Mouse (Mus musculus) adrenal gland, adult 18-20 months (tissue): ENCODE results near the gene C130050O18Rik. TPM values are rescaled to one million over a fixed set of nuclear protein-coding genes. Genes with fewer than 3 reads are reported as not detected.
A peak's percentile ranks its signal among the peaks of the same experiment; 100 is the strongest.

Experiments used
- DNase-seq, 2 experiments: peaks; one replicate each; pipeline ENCODE4 v3.0.0; 2021 to 2022; ENCODE audit warnings: low spot score in 2 of 2
- long read RNA-seq, 2 experiments: library from polyadenylated mRNA; stranded (forward); transcript quantifications; one replicate each; pipeline ENCODE4 v2.0.0; 2021
- total RNA-seq, 2 experiments: library from RNA; stranded (reverse); gene quantifications; 1 replicate in 1 of 2; 2 replicates in 1 of 2; pipeline ENCODE4 v1.2.3; 2021

The C130050O18Rik gene
- total RNA-seq: under 1 TPM; 0.53 to 0.93 TPM
- long read RNA-seq, experiment 1, partial matches to known transcripts: 0 of 1 reads
- long read RNA-seq, experiment 1, other reads (novel, unspliced or antisense): 0 of 1 reads
- long read RNA-seq, experiment 2, partial matches to known transcripts: 0 of 1 reads
- long read RNA-seq, experiment 2, other reads (novel, unspliced or antisense): 0 of 1 reads

GRCm38 (mm10) chr5:139404801-139405401 lies at the start of gene C130050O18Rik:
TSS of gene C130050O18Rik (plus strand) at chr5:139405280.
- no peak for DNase-seq

- no peak for DNase-seq
Measured at GRCm38 (mm10) chr5:139358653-139359052, 46.4 kb upstream of the C130050O18Rik start.

- DNase-seq: no peak
Measured at GRCm38 (mm10) chr5:139359244-139359643, 45.8 kb upstream of the C130050O18Rik start.

DNA sequence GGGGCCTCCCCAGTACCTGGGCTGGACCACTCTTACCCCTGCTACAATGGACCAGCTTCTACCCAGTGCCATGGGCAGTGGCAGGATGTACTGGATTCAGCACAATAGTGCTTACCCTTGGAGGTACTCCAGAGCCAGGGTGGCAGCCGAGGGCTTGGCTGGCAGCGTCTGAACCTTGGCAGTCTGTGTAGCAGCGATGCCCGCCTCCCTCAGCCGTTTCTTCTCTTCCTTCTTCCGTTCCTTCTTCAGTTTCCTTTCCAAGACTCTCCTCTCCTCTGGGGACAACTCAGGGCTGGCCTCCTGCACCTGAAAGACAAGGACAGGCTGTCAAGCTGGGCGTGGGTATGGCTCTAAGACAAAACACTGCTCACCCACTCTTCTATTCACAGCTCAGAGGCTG lies 41.2 kb upstream of the C130050O18Rik start:
- no peak for DNase-seq

GRCm38 (mm10) chr5:139364260-139364910 lies 40.7 kb upstream of the C130050O18Rik start:
- DNase-seq: peak; percentile 91 to 95

DNA sequence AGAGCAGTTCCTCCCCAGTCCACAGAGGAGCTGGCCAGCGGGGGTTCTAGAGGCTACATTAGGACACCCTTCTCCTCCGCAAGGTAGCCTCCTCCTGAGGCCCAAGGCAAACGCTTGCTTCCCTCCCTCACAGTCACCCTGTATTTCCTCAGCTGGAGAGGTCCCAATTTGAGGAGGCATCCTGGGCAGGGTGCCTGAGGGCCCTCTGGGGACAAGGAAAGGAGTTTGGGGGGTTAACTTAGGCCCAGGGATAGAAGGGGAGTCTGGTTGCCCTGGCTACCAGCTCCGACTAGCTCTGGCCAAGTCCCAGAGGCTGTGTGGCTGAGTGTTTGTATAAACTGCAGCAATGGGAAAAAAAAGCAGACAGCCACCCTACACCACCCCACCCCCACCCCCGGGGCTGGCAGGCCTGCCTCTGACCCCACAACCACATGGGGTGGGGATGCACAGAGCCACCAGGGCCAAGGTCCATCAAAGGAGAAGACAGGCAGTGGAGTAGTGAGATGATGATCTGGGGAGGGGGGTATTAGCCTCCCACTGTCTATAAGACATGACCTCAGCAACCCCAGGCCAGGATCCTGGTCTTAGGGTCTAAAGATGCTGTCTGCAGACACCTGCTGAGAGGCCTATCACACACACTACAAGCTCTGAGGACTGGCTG lies 40.0 kb upstream of the C130050O18Rik start:
- no peak for DNase-seq

DNA sequence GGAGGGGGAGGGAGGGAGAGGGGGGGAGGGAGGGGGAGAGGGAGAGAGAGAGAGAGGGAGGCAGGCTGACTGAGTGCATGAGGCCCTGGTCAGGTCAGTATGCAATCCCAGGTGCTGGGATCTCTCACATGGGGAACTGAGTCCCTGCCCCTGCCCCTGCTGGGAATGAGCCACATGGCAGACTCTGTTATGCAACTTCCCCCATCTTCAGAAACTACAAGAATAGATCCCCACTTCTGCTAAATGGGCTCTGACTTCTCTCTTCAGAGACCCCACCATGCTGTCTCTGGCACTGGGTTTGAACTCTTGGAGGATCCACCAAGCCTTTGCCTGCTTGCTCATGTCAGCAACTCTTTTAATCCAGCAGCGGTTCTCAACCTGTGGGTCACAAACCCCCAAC lies 39.3 kb upstream of the C130050O18Rik start:
- DNase-seq: no peak

- no peak for DNase-seq
Measured at GRCm38 (mm10) chr5:139366484-139366883, 38.6 kb upstream of the C130050O18Rik start.

- no peak for DNase-seq
Measured at GRCm38 (mm10) chr5:139367884-139368458, 37.1 kb upstream of the C130050O18Rik start.

- no peak for DNase-seq
Measured at GRCm38 (mm10) chr5:139368638-139369320, 36.3 kb upstream of the C130050O18Rik start.

- no peak for DNase-seq
Measured at GRCm38 (mm10) chr5:139370336-139370735, 34.7 kb upstream of the C130050O18Rik start.

DNA sequence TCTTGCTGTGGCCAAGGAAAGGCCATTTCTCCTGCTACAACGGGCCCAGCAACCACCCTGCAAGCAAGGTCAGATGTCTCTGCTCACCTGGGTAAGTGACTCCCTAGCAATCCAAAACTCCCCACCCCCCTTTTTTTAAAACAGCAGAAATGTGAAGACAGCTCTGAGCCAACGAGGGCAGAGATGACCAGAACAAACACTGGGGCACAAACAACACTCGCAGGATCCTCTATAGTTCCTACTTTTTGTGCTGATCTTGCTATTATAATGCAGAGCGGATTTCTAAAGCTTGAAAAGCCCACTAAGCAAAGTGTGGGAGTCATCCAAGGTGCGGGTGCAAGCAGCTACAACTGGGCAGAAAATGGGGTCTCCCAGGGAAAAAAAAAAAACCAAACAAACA lies 34.0 kb upstream of the C130050O18Rik start:
- DNase-seq: no peak

GRCm38 (mm10) chr5:139371631-139372401 lies 33.3 kb upstream of the C130050O18Rik start:
- DNase-seq: peak; percentile 90 to 92

DNA sequence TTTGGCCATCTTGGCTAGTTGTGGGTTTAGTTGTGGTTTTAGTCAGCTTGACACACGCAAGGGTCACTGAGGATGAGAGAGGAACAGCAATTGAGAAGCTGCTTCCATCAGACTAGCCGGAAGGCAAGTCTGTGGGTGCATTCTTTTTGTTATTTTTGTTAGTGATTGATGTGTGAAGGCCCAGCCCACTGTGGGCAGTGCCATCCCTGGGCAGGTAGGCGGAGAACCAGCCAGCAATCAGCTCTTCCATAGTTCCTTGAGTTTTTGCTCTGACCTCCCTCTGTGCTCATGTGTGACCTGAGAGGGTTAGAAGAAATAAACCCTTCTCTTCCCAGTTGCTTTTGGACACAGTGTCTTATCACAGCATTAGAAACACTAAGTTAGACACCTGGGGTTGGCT lies 32.0 kb upstream of the C130050O18Rik start:
- DNase-seq: no peak

DNA sequence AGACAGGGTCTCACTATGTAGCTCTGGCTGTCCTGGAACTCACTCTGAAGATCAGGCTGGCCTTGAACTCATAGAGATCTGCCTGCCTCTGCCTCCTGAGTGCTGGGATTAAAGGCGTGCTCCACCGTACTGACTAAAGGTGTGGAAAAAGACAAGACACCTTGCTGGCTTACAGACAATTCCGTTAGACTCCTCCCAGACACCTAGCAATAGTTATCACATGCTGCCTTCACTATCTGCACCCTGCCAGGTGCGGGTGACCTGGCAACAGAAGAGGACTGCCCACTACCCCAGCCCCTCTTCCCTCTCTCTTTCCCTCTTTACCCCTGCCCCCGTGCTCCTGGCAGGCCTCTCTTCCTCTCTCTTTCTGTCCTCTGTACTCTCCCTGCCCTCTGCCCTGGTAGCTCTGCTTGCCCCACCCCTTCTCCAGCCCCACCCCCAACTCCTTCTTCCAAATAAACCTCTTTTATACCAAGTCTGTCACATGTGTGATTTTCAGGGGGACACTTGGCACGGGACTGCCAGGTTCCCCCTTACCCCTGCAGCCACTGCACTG lies 31.1 kb upstream of the C130050O18Rik start:
- no peak for DNase-seq

GRCm38 (mm10) chr5:139374841-139375240 lies 30.2 kb upstream of the C130050O18Rik start:
- no peak for DNase-seq

DNA sequence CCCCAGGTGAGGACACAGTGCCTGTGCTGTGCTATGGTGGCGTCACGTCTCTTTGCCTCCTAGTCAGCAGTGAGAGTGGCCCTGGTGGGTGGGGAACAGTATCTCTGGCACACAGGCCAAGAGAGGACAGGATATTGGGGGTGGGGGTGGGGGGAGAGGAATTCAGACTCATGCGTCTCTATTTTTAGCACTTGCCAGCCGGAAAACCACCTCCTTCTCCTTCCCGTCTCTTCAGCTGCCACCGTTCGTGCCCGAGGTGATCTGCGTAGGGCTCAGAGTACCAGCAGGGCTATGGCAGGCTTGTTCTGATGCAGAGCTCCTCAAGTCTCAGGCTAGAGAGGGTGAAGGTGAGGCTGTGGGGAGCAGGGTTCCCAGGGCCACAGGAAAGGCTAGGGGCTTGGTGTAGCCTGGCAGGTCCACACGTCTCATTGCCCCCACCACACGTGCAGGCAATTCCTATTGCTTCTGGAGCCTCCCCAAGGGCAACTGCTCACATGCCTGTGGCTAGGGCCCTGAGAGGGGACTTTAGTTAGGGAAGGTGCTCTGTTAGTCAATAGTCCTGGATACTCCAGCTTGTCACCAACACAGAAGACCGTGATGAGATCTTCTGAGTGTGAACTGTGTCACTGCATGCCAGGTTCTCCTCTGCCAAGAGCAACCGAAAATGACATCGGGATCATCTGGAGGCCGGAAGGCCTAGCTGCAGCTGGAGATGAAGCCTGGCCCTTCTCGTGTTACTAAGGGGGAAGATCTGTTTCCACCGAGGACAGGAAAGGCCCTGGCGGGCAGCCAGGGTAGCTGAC lies 27.4 kb upstream of the C130050O18Rik start, which contains the start of gene Gpr146:
TSS of gene Gpr146 (plus strand) at position 230 of the 803 bp plus-strand sequence.
- peak; percentile 56 to 68 for DNase-seq

DNA sequence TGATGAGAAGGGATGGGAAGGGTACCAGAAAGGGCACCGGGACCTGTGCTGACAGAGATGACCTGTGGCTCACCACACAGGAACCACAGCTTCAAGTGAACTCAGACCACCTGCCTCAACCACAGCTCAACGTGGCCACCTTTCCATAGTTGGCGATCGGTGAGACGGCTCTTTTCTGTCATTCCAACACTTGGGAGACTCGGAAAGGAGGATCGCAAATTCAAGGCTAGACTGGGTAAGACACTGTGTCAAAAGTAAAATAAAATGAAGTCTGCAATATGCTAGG lies 26.9 kb upstream of the C130050O18Rik start:
- no peak for DNase-seq

DNA sequence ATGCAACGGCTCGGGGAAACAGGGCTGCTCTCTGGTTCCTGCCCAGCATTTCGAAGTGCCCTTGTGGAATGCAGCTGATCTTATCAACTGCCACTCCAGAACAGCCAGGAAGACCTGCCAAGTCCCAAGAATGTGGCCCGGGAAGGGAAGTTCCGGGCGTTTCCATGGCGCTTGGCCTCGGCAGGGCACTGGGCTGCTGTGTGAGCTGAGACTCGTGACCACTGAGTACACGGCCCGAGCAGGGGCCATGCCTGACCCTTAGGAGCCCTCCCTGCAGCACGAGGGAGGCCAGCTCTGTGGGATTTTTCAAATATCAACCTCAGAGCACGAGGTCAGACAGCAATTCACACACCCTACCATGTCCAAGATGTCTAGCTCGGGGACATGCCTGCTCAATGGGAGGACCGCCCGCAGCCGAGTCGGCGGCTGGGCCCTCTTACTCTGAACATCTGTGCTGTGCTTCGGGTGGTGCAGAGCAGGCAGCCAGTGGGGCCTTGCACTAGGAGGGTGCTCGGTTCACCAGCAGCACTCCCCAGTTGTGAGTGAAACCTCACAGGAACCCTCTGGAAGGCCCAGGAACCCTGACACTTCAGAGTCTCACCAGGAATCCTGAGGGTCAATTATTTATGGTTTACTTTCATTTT lies 26.0 kb upstream of the C130050O18Rik start:
- DNase-seq: peak; percentile 55 to 63
